Mouse (Mus musculus) bone marrow macrophage, adult 2 months (primary cell): ENCODE data around the gene Il9r.

Source experiments
- CTCF ChIP-seq: IDR thresholded peaks from 2 replicates; pipeline ENCODE4 v1.5.1; 2012; ENCODE audit warnings: low read depth, mild to moderate bottlenecking, low read length, moderate library complexity
- POLR2A ChIP-seq: IDR thresholded peaks from 2 replicates; pipeline ENCODE4 v1.6.1; 2012; ENCODE audit warnings: mild to moderate bottlenecking, low read depth, low read length, borderline replicate concordance

GRCm38 (mm10) chr11:32152814-32153213, 47.3 kb downstream of the Il9r start:
- no peak for TF ChIP-seq POLR2A
- TF ChIP-seq CTCF, result no peak
